Mouse (Mus musculus) CH12.LX (cell line): ENCODE data around the gene Tgm2. TPM values are rescaled to one million over a fixed set of nuclear protein-coding genes. Genes with fewer than 3 reads are reported as not detected.

Experiments
- DNase-seq: peaks from one replicate; pipeline ENCODE4 v3.0.0-alpha.2; 2013; ENCODE audit errors: extremely low read depth
- H3K27ac ChIP-seq: 2 replicates; pipeline ENCODE4 v1.5.1; 2012; ENCODE audit warnings: low read depth, mild to moderate bottlenecking, control low read depth, moderate library complexity; ENCODE audit not compliant: insufficient read depth
- H3K27me3 ChIP-seq: replicated peaks from 2 replicates; pipeline ENCODE3; 2012; ENCODE audit warnings: inconsistent platforms
- H3K36me3 ChIP-seq, 2 experiments: replicated peaks in 1 of 2; 2 replicates each; pipeline versions ENCODE3 to v1.6.1; 2012; ENCODE audit warnings: inconsistent platforms in 1 of 2, low read length in 1 of 2, mild to moderate bottlenecking in 1 of 2, mixed read lengths in 1 of 2, moderate library complexity in 1 of 2; ENCODE audit not compliant: control insufficient read depth in 1 of 2, insufficient read depth in 1 of 2
- H3K4me1 ChIP-seq, 2 experiments: 2 replicates each; pipeline ENCODE4 v1.6.1; 2012; ENCODE audit warnings: inconsistent platforms in 1 of 2, moderate library complexity in 1 of 2; ENCODE audit not compliant: insufficient read depth in 2 of 2, control insufficient read depth in 1 of 2
- H3K4me2 ChIP-seq: 2 replicates; pipeline ENCODE4 v1.6.1; 2012; ENCODE audit warnings: low read depth, mild to moderate bottlenecking, control low read depth; ENCODE audit not compliant: poor library complexity, insufficient read depth, severe bottlenecking
- H3K4me3 ChIP-seq, 3 experiments: fragments of 150-350 bp in 1 of 3; sonication (generic) in 1 of 3; replicated peaks in 1 of 3; 2 replicates each; pipeline versions ENCODE3 to v1.5.1; 2011 to 2012; ENCODE audit warnings: low read depth in 2 of 3, low read length in 2 of 3, mild to moderate bottlenecking in 2 of 3, moderate library complexity in 2 of 3, control low read depth in 1 of 3, improper control_type of control experiment in 1 of 3, inconsistent platforms in 1 of 3, mixed read lengths in 1 of 3; ENCODE audit not compliant: poor library complexity in 1 of 3
- H3K79me2 ChIP-seq: replicated peaks from 2 replicates; pipeline ENCODE4 v1.6.1; 2012; ENCODE audit warnings: mild to moderate bottlenecking, moderate library complexity; ENCODE audit not compliant: control insufficient read depth, poor library complexity, insufficient read depth, severe bottlenecking; ENCODE audit errors: extremely low read depth
- H3K9ac ChIP-seq: 2 replicates; pipeline ENCODE4 v1.6.1; 2012; ENCODE audit warnings: low read depth, mild to moderate bottlenecking, control low read depth, moderate library complexity; ENCODE audit not compliant: insufficient read depth
- H3K9me3 ChIP-seq: replicated peaks from 2 replicates; pipeline ENCODE3; 2012; ENCODE audit warnings: low read length, inconsistent platforms, mixed read lengths
- BHLHE40 ChIP-seq: IDR thresholded peaks from 2 replicates; pipeline ENCODE4 v1.6.1; 2011; ENCODE audit warnings: mild to moderate bottlenecking, low read depth, low read length, improper control_type of control experiment
- CHD1 ChIP-seq: IDR thresholded peaks from 2 replicates; pipeline ENCODE4 v1.6.1; 2012; ENCODE audit warnings: low read depth, low read length, improper control_type of control experiment, inconsistent platforms
- CHD2 ChIP-seq: IDR thresholded peaks from 2 replicates; pipeline ENCODE4 v1.6.1; 2011; ENCODE audit warnings: low read length, improper control_type of control experiment
- CTCF ChIP-seq, 2 experiments: IDR thresholded peaks in 1 of 2; conservative IDR thresholded peaks in 1 of 2; 2 replicates each; pipeline ENCODE4 v1.5.1; 2011 to 2012; ENCODE audit warnings: low read depth in 2 of 2, low read length in 2 of 2, improper control_type of control experiment in 1 of 2, inconsistent platforms in 1 of 2, mild to moderate bottlenecking in 1 of 2, moderate library complexity in 1 of 2
- E2F4 ChIP-seq: IDR thresholded peaks from 2 replicates; pipeline ENCODE4 v1.6.1; 2011; ENCODE audit warnings: low read depth, low read length, improper control_type of control experiment; ENCODE audit not compliant: insufficient replicate concordance
- ELF1 ChIP-seq: IDR thresholded peaks from 2 replicates; pipeline ENCODE4 v1.6.1; 2014; ENCODE audit warnings: low read depth, mild to moderate bottlenecking, inconsistent platforms, low read length, improper control_type of control experiment
- EP300 ChIP-seq: IDR thresholded peaks from 2 replicates; pipeline ENCODE4 v1.6.1; 2011; ENCODE audit warnings: low read length, improper control_type of control experiment
- ETS1 ChIP-seq: conservative IDR thresholded peaks from 2 replicates; pipeline ENCODE4 v1.6.1; 2012; ENCODE audit warnings: low read depth, mild to moderate bottlenecking, inconsistent platforms, low read length, improper control_type of control experiment, moderate library complexity
- GABPA ChIP-seq: IDR thresholded peaks from 2 replicates; pipeline ENCODE4 v1.6.1; 2012; ENCODE audit warnings: low read depth, low read length, improper control_type of control experiment, inconsistent platforms; ENCODE audit not compliant: insufficient replicate concordance
- IRF4 ChIP-seq: IDR thresholded peaks from 2 replicates; pipeline ENCODE4 v1.6.1; 2014; ENCODE audit warnings: low read depth, mild to moderate bottlenecking, inconsistent platforms, low read length, improper control_type of control experiment
- JUN ChIP-seq: IDR thresholded peaks from 2 replicates; pipeline ENCODE4 v1.6.1; 2011; ENCODE audit warnings: low read depth, mild to moderate bottlenecking, low read length, improper control_type of control experiment, moderate library complexity; ENCODE audit not compliant: insufficient read depth
- KAT2A ChIP-seq: IDR thresholded peaks from 2 replicates; pipeline ENCODE4 v1.6.1; 2012; ENCODE audit warnings: low read length, improper control_type of control experiment, inconsistent platforms; ENCODE audit not compliant: insufficient replicate concordance
- MAX ChIP-seq: IDR thresholded peaks from 2 replicates; pipeline ENCODE4 v1.6.1; 2011; ENCODE audit warnings: low read length, improper control_type of control experiment
- MAZ ChIP-seq: IDR thresholded peaks from 2 replicates; pipeline ENCODE4 v1.6.1; 2012; ENCODE audit warnings: low read depth, mild to moderate bottlenecking, inconsistent platforms, low read length, improper control_type of control experiment, moderate library complexity
- MXI1 ChIP-seq: IDR thresholded peaks from 2 replicates; pipeline ENCODE4 v1.6.1; 2011; ENCODE audit warnings: mild to moderate bottlenecking, low read depth, low read length, improper control_type of control experiment
- MYC ChIP-seq: IDR thresholded peaks from 2 replicates; pipeline ENCODE4 v1.6.1; 2011; ENCODE audit warnings: low read depth, mild to moderate bottlenecking, improper control_type of control experiment, low read length
- NELFE ChIP-seq: IDR thresholded peaks from 2 replicates; pipeline ENCODE4 v1.6.1; 2011; ENCODE audit warnings: low read depth, low read length, improper control_type of control experiment
- POLR2A ChIP-seq: IDR thresholded peaks from 2 replicates; pipeline ENCODE4 v1.6.1; 2011; ENCODE audit warnings: low read depth, mild to moderate bottlenecking, improper control_type of control experiment, low read length
- POLR2AphosphoS2 ChIP-seq: IDR thresholded peaks from 2 replicates; pipeline ENCODE4 v1.6.1; 2011; ENCODE audit warnings: low read depth, low read length, improper control_type of control experiment
- RAD21 ChIP-seq: IDR thresholded peaks from 2 replicates; pipeline ENCODE4 v1.6.1; 2011; ENCODE audit warnings: low read depth, mild to moderate bottlenecking, low read length, improper control_type of control experiment, moderate library complexity
- RCOR1 ChIP-seq: conservative IDR thresholded peaks from 2 replicates; pipeline ENCODE4 v1.6.1; 2012; ENCODE audit warnings: low read depth, mild to moderate bottlenecking, inconsistent platforms, low read length, improper control_type of control experiment
- SIN3A ChIP-seq: IDR thresholded peaks from 2 replicates; pipeline ENCODE4 v1.6.1; 2012; ENCODE audit warnings: low read length, improper control_type of control experiment, inconsistent platforms
- TBP ChIP-seq: conservative IDR thresholded peaks from 2 replicates; pipeline ENCODE4 v1.6.1; 2011; ENCODE audit warnings: low read depth, low read length, improper control_type of control experiment
- UBTF ChIP-seq: IDR thresholded peaks from 2 replicates; pipeline ENCODE4 v1.6.1; 2012; ENCODE audit warnings: low read depth, mild to moderate bottlenecking, inconsistent platforms, low read length, improper control_type of control experiment, moderate library complexity
- USF1 ChIP-seq: IDR thresholded peaks from 2 replicates; pipeline ENCODE4 v1.6.1; 2014; ENCODE audit warnings: low read depth, mild to moderate bottlenecking, inconsistent platforms, low read length, improper control_type of control experiment
- USF2 ChIP-seq: conservative IDR thresholded peaks from 2 replicates; pipeline ENCODE4 v1.6.1; 2011; ENCODE audit warnings: low read depth, low read length, improper control_type of control experiment
- ZKSCAN1 ChIP-seq: IDR thresholded peaks from 2 replicates; pipeline ENCODE4 v1.6.1; 2012; ENCODE audit warnings: low read depth, inconsistent platforms, low read length, improper control_type of control experiment, borderline replicate concordance
- ZNF384 ChIP-seq: IDR thresholded peaks from 2 replicates; pipeline ENCODE4 v1.6.1; 2012; ENCODE audit warnings: low read depth, low read length, improper control_type of control experiment, inconsistent platforms
- dilution Hi-C: fragments of 300-500 bp; cut with MboI; formaldehyde crosslinking; loops from 2 replicates; pipeline ENCODE4 v1.14.3; 2020; ENCODE audit warnings: low sequenced_read_pairs; ENCODE audit not compliant: extremely low pct_unique_long_range_greater_than_20kb, extremely low pct_ligation_motif_present
- in situ Hi-C: fragments of 300-500 bp; cut with MboI; formaldehyde crosslinking; loops from 3 replicates; pipeline ENCODE4 v1.14.3; 2019; ENCODE audit warnings: low sequenced_read_pairs, low pct_ligation_motif_present, low pct_unique_long_range_greater_than_20kb, mixed read lengths
- polyA plus RNA-seq: library from polyadenylated mRNA; unstranded; fragments of >175 nt; gene quantifications from 2 replicates; pipeline ENCODE4 v1.2.1, GENCODE M21; 2012; ENCODE audit warnings: low read depth; ENCODE audit not compliant: insufficient read length
- total RNA-seq, 2 experiments: library from RNA; depleted of rRNA; stranded (reverse); fragments of 300-350 nt in 1 of 2; fragments of >200 nt in 1 of 2; gene quantifications; 2 replicates each; pipeline ENCODE4 v1.2.3; 2012 to 2014

Tgm2 gene
- total and polyA plus RNA-seq, 3 experiments = 0.08 to 0.50 (median 0.21) TPM

GRCm38 (mm10) chr2:158189451-158189850, 43.2 kb upstream of the Tgm2 start:
- Histone ChIP-seq H3K79me2 (no peaks in the 10 kb centered on the region), H3K9ac (no peak overlapping the region), H3K27me3 (peaks cover 44% of the 10 kb centered on the region), H3K4me2 (no peak overlapping the region), H3K27ac (no peak overlapping the region), H3K4me3 (no peak overlapping the region), H3K9me3 (no peaks in the 10 kb centered on the region), H3K36me3 (no peaks in the 10 kb centered on the region), H3K4me1 (no peaks in the 10 kb centered on the region)
- in situ Hi-C loops = no loop called here
- dilution Hi-C loops = no loop called here
- DNase-seq = no peak
- TF ChIP-seq MYC (no peak), MAZ (no peak), SIN3A (no peak), RCOR1 (no peak), JUN (no peak), IRF4 (no peak), ZKSCAN1 (no peak), GABPA (no peak), MXI1 (no peak), ELF1 (no peak), CTCF (conservative IDR thresholded peaks at IDR 0.05 in 1 of 2, IDR thresholded peaks at IDR 0.05 in 1 of 2; ENCODE audit: low read depth in 2 of 2, low read length in 2 of 2) (no peak), USF2 (no peak), USF1 (no peak), RAD21 (no peak), EP300 (no peak), ETS1 (no peak), CHD2 (no peak), E2F4 (no peak), NELFE (no peak), CHD1 (no peak)

- H3K4me2 ChIP-seq = no peak overlapping the region
- TF ChIP-seq RCOR1 (no peak), ZNF384 (no peak), TBP (no peak), UBTF (no peak), ELF1 (no peak), BHLHE40 (no peak), MAX (no peak), CTCF (conservative IDR thresholded peaks at IDR 0.05 in 1 of 2, IDR thresholded peaks at IDR 0.05 in 1 of 2; ENCODE audit: low read depth in 2 of 2, low read length in 2 of 2) (no peak), IRF4 (no peak), GABPA (no peak), POLR2AphosphoS2 (no peak), KAT2A (no peak), CHD2 (no peak), POLR2A (no peak)
- TF ChIP-seq, all 38 proteins: peak for 0
- Histone ChIP-seq H3K79me2 (no peaks in the 10 kb centered on the region), H3K27me3 (peaks cover 27% of the 10 kb centered on the region), H3K27ac (no peak overlapping the region), H3K4me1 (peaks cover 0 to 10% of the 10 kb centered on the region in 2 experiments; a peak in 2 of 4 replicates), H3K9ac (no peak overlapping the region), H3K9me3 (no peaks in the 10 kb centered on the region), H3K36me3 (no peaks in the 10 kb centered on the region), H3K4me3 (no peak overlapping the region)
- in situ Hi-C loops (no loop called here), dilution Hi-C loops (no loop called here)
- DNase-seq = no peak
Measured at GRCm38 (mm10) chr2:158186206-158186871, 40.1 kb upstream of the Tgm2 start.
